In the genomic region with DNA sequence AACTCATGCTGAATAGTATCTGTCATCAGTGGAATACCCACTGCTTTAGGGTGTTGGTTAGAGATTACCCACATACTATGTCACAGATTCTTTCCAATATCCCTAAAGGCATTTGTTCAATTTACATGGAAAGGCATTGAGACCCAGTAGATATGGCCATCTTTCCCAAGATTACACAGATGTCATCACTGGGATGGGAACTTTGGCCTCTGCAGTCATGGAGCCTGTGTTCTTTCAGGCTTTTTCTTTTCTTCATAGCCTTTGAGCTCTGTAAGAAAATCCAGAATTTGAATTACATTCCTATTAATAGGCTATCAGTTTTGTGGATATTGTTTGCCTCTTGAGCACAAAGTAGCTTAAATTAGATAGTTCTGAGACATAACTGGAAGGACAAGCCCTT, we compare ENCODE assay signal across 25 mouse cellular contexts. TPM values are rescaled to one million over a fixed set of nuclear protein-coding genes. Genes with fewer than 3 reads are reported as not detected.
A peak's percentile ranks its signal among the peaks of the same experiment; 100 is the strongest.
DNase-seq lines count a peak whose midpoint lies in the region; ATAC-seq and TF ChIP-seq lines count a peak whose summit lies in the region.
"Had no signal": no experiment of that assay in that cellular context is flagged by ENCODE, and none has a peak within 500 bp of the region (broad histone marks: within the 10 kb centered on the region; RNA-seq: fewer than 3 reads in every experiment).

No protein-coding gene starts in this region.

- DNase-seq in kidney, adult 2 months, result no peak
- no peak for DNase-seq in kidney, postnatal 10 days
- peak; percentile 59 for DNase-seq in liver, adult 2 months (ENCODE audit: extremely low read depth, low read depth, low spot score)
- no peak for DNase-seq in lung, postnatal 36 days
- DNase-seq in gastrocnemius, postnatal 10 days, result no peak
- DNase-seq: adrenal gland, postnatal 10 days; cerebellum, adult 8-10 months; cerebellum, postnatal 25 days; forebrain, postnatal 0 days; thymus, postnatal 4 days had no signal

- TF ChIP-seq CTCF in kidney, adult 2 months (conservative IDR thresholded peaks at IDR 0.05; ENCODE audit: insufficient read depth, insufficient read length, low read depth, low read length), result no peak
- no peak for TF ChIP-seq CTCF in liver, adult 2 months (IDR thresholded peaks at IDR 0.05; ENCODE audit: low read depth, low read length)

- no peaks in the 10 kb centered on the region for H3K36me3 ChIP-seq in kidney, adult 2 months (ENCODE audit: control insufficient read depth, insufficient read depth, low read length)
- H3K36me3 ChIP-seq in liver, adult 2 months (ENCODE audit: control insufficient read depth, insufficient read depth, low read length), result no peaks in the 10 kb centered on the region
- H3K36me3 ChIP-seq in liver, embryonic 12.5 days, result no peaks in the 10 kb centered on the region
- H3K36me3 ChIP-seq in lung, embryonic 16.5 days (ENCODE audit: control insufficient read depth, insufficient read depth, low read length), result no peaks in the 10 kb centered on the region
- H3K36me3 ChIP-seq: embryonic facial prominence, embryonic 10.5 days; embryonic facial prominence, embryonic 15.5 days; forebrain, embryonic 12.5 days; G1E; heart, embryonic 13.5 days; limb, embryonic 13.5 days; midbrain, embryonic 12.5 days; neural tube, embryonic 13.5 days had no signal

- peaks cover 12% of the 10 kb centered on the region for H3K4me1 ChIP-seq in kidney, adult 2 months (ENCODE audit: control insufficient read depth, insufficient read depth, low read length)
- H3K4me1 ChIP-seq in liver, adult 2 months (ENCODE audit: control insufficient read depth, insufficient read depth, low read length), result peaks cover 22% of the 10 kb centered on the region
- H3K4me1 ChIP-seq in liver, embryonic 12.5 days, result no peaks in the 10 kb centered on the region
- H3K4me1 ChIP-seq in lung, embryonic 16.5 days (replicated peaks; ENCODE audit: control insufficient read depth, insufficient read depth, low read length), result no peaks in the 10 kb centered on the region
- H3K4me1 ChIP-seq: embryonic facial prominence, embryonic 10.5 days; embryonic facial prominence, embryonic 15.5 days; forebrain, embryonic 12.5 days; heart, embryonic 13.5 days; limb, embryonic 13.5 days; megakaryocyte, embryonic 14.5 days; midbrain, embryonic 12.5 days; neural tube, embryonic 13.5 days had no signal

- peak overlapping the region; percentile 100 for H3K27ac ChIP-seq in kidney, adult 2 months (ENCODE audit: insufficient read depth, low read depth, low read length)
- peak overlapping the region; percentile 99 for H3K27ac ChIP-seq in liver, adult 2 months (replicated peaks; ENCODE audit: insufficient read depth, low read depth, low read length)
- H3K27ac ChIP-seq in liver, embryonic 12.5 days, result no peak overlapping the region
- peak overlapping the region; percentile 32; the same call in 1 of the 2 replicates for H3K27ac ChIP-seq in lung, embryonic 16.5 days (ENCODE audit: low read length)
- H3K27ac ChIP-seq: embryonic facial prominence, embryonic 10.5 days; embryonic facial prominence, embryonic 15.5 days; forebrain, embryonic 12.5 days; heart, embryonic 13.5 days; hindbrain, embryonic 14.5 days; layer of hippocampus, adult 2 months; left cerebral cortex, adult 2 months; limb, embryonic 13.5 days; liver, embryonic 14.5 days; midbrain, embryonic 12.5 days; neural tube, embryonic 13.5 days had no signal

- no peaks in the 10 kb centered on the region for H3K9me3 ChIP-seq in liver, embryonic 12.5 days (replicated peaks)
- H3K9me3 ChIP-seq in lung, embryonic 16.5 days (ENCODE audit: control insufficient read depth, low read length), result no peaks in the 10 kb centered on the region
- H3K9me3 ChIP-seq: embryonic facial prominence, embryonic 10.5 days; embryonic facial prominence, embryonic 15.5 days; forebrain, embryonic 12.5 days; G1E; heart, embryonic 13.5 days; limb, embryonic 13.5 days; megakaryocyte, embryonic 14.5 days; midbrain, embryonic 12.5 days; neural tube, embryonic 13.5 days had no signal

- no peaks in the 10 kb centered on the region for H3K27me3 ChIP-seq in kidney, adult 2 months (replicated peaks; ENCODE audit: control insufficient read depth, insufficient read depth, low read length)
- H3K27me3 ChIP-seq in liver, adult 2 months (ENCODE audit: control insufficient read depth, insufficient read depth, low read length), result no peaks in the 10 kb centered on the region
- no peaks in the 10 kb centered on the region for H3K27me3 ChIP-seq in liver, embryonic 12.5 days (replicated peaks)
- H3K27me3 ChIP-seq in lung, embryonic 16.5 days (ENCODE audit: control insufficient read depth, insufficient read depth, low read depth, low read length), result no peaks in the 10 kb centered on the region
- H3K27me3 ChIP-seq: embryonic facial prominence, embryonic 15.5 days; forebrain, embryonic 12.5 days; heart, embryonic 13.5 days; limb, embryonic 13.5 days; megakaryocyte, embryonic 14.5 days; midbrain, embryonic 12.5 days; neural tube, embryonic 13.5 days had no signal

- H3K4me2 ChIP-seq in liver, embryonic 12.5 days, result no peak overlapping the region
- H3K4me2 ChIP-seq in lung, embryonic 16.5 days (ENCODE audit: low read depth, low read length), result no peak overlapping the region
- H3K4me2 ChIP-seq: embryonic facial prominence, embryonic 15.5 days; forebrain, embryonic 12.5 days; heart, embryonic 13.5 days; hindbrain, embryonic 14.5 days; limb, embryonic 13.5 days; midbrain, embryonic 12.5 days; neural tube, embryonic 13.5 days had no signal

- no peak overlapping the region for H3K9ac ChIP-seq in liver, adult 2 months (ENCODE audit: low read depth, low read length)
- H3K9ac ChIP-seq in liver, embryonic 12.5 days, result no peak overlapping the region
- H3K9ac ChIP-seq in lung, embryonic 16.5 days (ENCODE audit: low read length), result no peak overlapping the region
- H3K9ac ChIP-seq: embryonic facial prominence, embryonic 15.5 days; forebrain, embryonic 12.5 days; forebrain, postnatal 0 days; heart, embryonic 13.5 days; hindbrain, embryonic 14.5 days; limb, embryonic 13.5 days; liver, embryonic 14.5 days; midbrain, embryonic 12.5 days; neural tube, embryonic 13.5 days had no signal

- no peak for TF ChIP-seq POLR2A in kidney, adult 2 months (IDR thresholded peaks at IDR 0.05; ENCODE audit: low read depth, low read length)
- no peak for TF ChIP-seq POLR2A in liver, adult 2 months (IDR thresholded peaks at IDR 0.05; ENCODE audit: extremely low read depth, insufficient read depth, low read length)

- H3K79me2 ChIP-seq in liver, adult 2 months (ENCODE audit: control insufficient read depth, insufficient read depth, low read length), result no peaks in the 10 kb centered on the region

- H3K4me3 ChIP-seq in kidney, adult 2 months (ENCODE audit: insufficient read depth, low read depth, low read length), result no peak overlapping the region
- H3K4me3 ChIP-seq in liver, adult 2 months (ENCODE audit: insufficient read depth, low read depth, low read length), result no peak overlapping the region
- no peak overlapping the region for H3K4me3 ChIP-seq in liver, embryonic 12.5 days
- no peak overlapping the region for H3K4me3 ChIP-seq in lung, embryonic 16.5 days (ENCODE audit: low read length)
- H3K4me3 ChIP-seq: embryonic facial prominence, embryonic 10.5 days; embryonic facial prominence, embryonic 15.5 days; forebrain, embryonic 12.5 days; heart, embryonic 13.5 days; layer of hippocampus, adult 2 months; left cerebral cortex, adult 2 months; limb, embryonic 13.5 days; megakaryocyte, embryonic 14.5 days; midbrain, embryonic 12.5 days; neural tube, embryonic 13.5 days had no signal

- no peak for ATAC-seq in liver, embryonic 12.5 days
- ATAC-seq in lung, embryonic 16.5 days (ENCODE audit: low read depth), result 0 out of 2 replicates have a peak, but pooled peaks have one; percentile 10
- ATAC-seq: forebrain, postnatal 0 days had no signal

RNA-seq across cellular contexts. Expression of gene Shcbp1, which starts 59.2 kb away (rescaled TPM):
- polyA plus RNA-seq in kidney, adult 2 months (2012; rRNA removed), result 0.38 and 0.46 TPM in 2 replicates
- 0.37 and 1.2 TPM in 2 replicates for total RNA-seq in liver, adult 2 months (2014; rRNA removed)
- not detected in 2 replicates for polyA plus RNA-seq in liver, adult 2 months (2012; rRNA removed)
- polyA plus RNA-seq in liver, embryonic 12.5 days (2016; fragmentation: Nextera tagmentation; extraction: Ambion mirVana), result 53.5 and 55.5 TPM in 2 replicates
- polyA plus RNA-seq in lung, embryonic 16.5 days (2015; fragmentation: Nextera tagmentation; extraction: Ambion mirVana), result 82.3 and 87.8 TPM in 2 replicates
- 1 to 10 TPM; 3.8 to 6.3 TPM for total RNA-seq in gastrocnemius, postnatal 10 days (2021)

Comparison
In these comparisons a context has a peak if more than half of its experiments do, and no peak if none do; other contexts are left out.
1. RNA of gene Shcbp1, which starts 59.2 kb away (polyA plus RNA-seq): 82.3 to 87.8 TPM in lung, embryonic 16.5 days and 53.5 to 55.5 TPM in liver, embryonic 12.5 days; 0.38 to 0.46 TPM in kidney, adult 2 months and not detected in liver, adult 2 months; every median in the first group is over 10 times any median in the second.